Mouse (Mus musculus) frontal cortex, postnatal 36 days (tissue): ENCODE data around the gene Pou6f2.

Experiments
- DNase-seq, 2 experiments: peaks; one replicate each; pipeline ENCODE4 v3.0.0; 2022; ENCODE audit warnings: low spot score in 2 of 2

Gene Pou6f2

GRCm38 (mm10) chr13:18397586-18397985 is at the start of gene Pou6f2:
TSS of gene Pou6f2 (minus strand) at chr13:18397686.
- DNase-seq, result no peak

- no peak for DNase-seq
Observed at GRCm38 (mm10) chr13:18439858-18440257, 42.4 kb upstream of the Pou6f2 start.

- DNase-seq, result peak in 1 of 2 experiments; percentile 10
Observed at GRCm38 (mm10) chr13:18387673-18388072, 9.8 kb downstream of the Pou6f2 start.

GRCm38 (mm10) chr13:18363373-18363772 is 34.1 kb downstream of the Pou6f2 start:
- no peak for DNase-seq

- DNase-seq, result no peak
Observed at GRCm38 (mm10) chr13:18344580-18345333, 52.7 kb downstream of the Pou6f2 start.

- DNase-seq, result peak; percentile 6 to 24
Observed at GRCm38 (mm10) chr13:18338910-18339501, 58.5 kb downstream of the Pou6f2 start.

GRCm38 (mm10) chr13:18338022-18338421 is 59.5 kb downstream of the Pou6f2 start:
- DNase-seq, result peak; percentile 17 to 77

- DNase-seq, result no peak
Observed at GRCm38 (mm10) chr13:18334035-18334434, 63.5 kb downstream of the Pou6f2 start.

- DNase-seq, result no peak
Observed at GRCm38 (mm10) chr13:18332596-18332995, 64.9 kb downstream of the Pou6f2 start.

- DNase-seq, result no peak
Observed at GRCm38 (mm10) chr13:18323980-18324678, 73.4 kb downstream of the Pou6f2 start.

- DNase-seq, result no peak
Observed at GRCm38 (mm10) chr13:18323407-18323806, 74.1 kb downstream of the Pou6f2 start.

GRCm38 (mm10) chr13:18312613-18313012 is 84.9 kb downstream of the Pou6f2 start:
- no peak for DNase-seq

- DNase-seq, result no peak
Observed at GRCm38 (mm10) chr13:18309024-18309423, 88.5 kb downstream of the Pou6f2 start.

GRCm38 (mm10) chr13:18306506-18307145 is 90.9 kb downstream of the Pou6f2 start:
- DNase-seq, result no peak

- no peak for DNase-seq
Observed at GRCm38 (mm10) chr13:18299966-18300365, 97.5 kb downstream of the Pou6f2 start.

- no peak for DNase-seq
Observed at GRCm38 (mm10) chr13:18293438-18293837, 104.0 kb downstream of the Pou6f2 start.

- DNase-seq, result no peak
Observed at GRCm38 (mm10) chr13:18290253-18290914, 107.1 kb downstream of the Pou6f2 start.

- DNase-seq, result no peak
Observed at GRCm38 (mm10) chr13:18287536-18287935, 110.0 kb downstream of the Pou6f2 start.

GRCm38 (mm10) chr13:18282361-18282982 is 115.0 kb downstream of the Pou6f2 start:
- DNase-seq, result no peak

GRCm38 (mm10) chr13:18281084-18281483 is 116.4 kb downstream of the Pou6f2 start:
- peak; percentile 20 to 36 for DNase-seq

- DNase-seq, result no peak
Observed at GRCm38 (mm10) chr13:18253131-18253530, 144.4 kb downstream of the Pou6f2 start.
